Mouse (Mus musculus) limb, embryonic 12.5 days (tissue): ENCODE measurements around the gene Ankrd28. TPM values are rescaled to one million over a fixed set of nuclear protein-coding genes. Genes with fewer than 3 reads are reported as not detected.

Source experiments
- ATAC-seq: fragments of 200-750 bp; cut with Nextera tagmentation; 2 replicates; pipeline ENCODE4 v1.8.0; 2017; ENCODE audit warnings: low read depth, moderate TSS enrichment; ENCODE audit not compliant: insufficient number of reproducible peaks, insufficient read depth, low FRiP score, low TSS enrichment
- H3K27ac ChIP-seq: fragments of 300-500 bp; sonication (generic); 2 replicates; pipeline ENCODE4 v1.5.1; 2016; ENCODE audit warnings: mild to moderate bottlenecking, moderate library complexity
- H3K27me3 ChIP-seq: fragments of 300-500 bp; sonication (generic); 2 replicates; pipeline ENCODE4 v1.6.1; 2016; ENCODE audit warnings: mild to moderate bottlenecking, moderate library complexity
- H3K36me3 ChIP-seq: fragments of 300-500 bp; sonication (generic); 2 replicates; pipeline ENCODE4 v1.6.1; 2016; ENCODE audit warnings: mild to moderate bottlenecking, moderate library complexity
- H3K4me1 ChIP-seq: fragments of 300-500 bp; sonication (generic); replicated peaks from 2 replicates; pipeline ENCODE4 v1.6.1; 2016
- H3K4me2 ChIP-seq: fragments of 300-500 bp; sonication (generic); 2 replicates; pipeline ENCODE4 v1.6.1; 2016; ENCODE audit warnings: mild to moderate bottlenecking, moderate library complexity
- H3K4me3 ChIP-seq: fragments of 300-500 bp; sonication (generic); replicated peaks from 2 replicates; pipeline ENCODE4 v1.5.1; 2016; ENCODE audit warnings: mild to moderate bottlenecking
- H3K9ac ChIP-seq: fragments of 300-500 bp; sonication (generic); replicated peaks from 2 replicates; pipeline ENCODE4 v1.6.1; 2016; ENCODE audit warnings: mild to moderate bottlenecking, moderate library complexity
- H3K9me3 ChIP-seq: fragments of 300-500 bp; sonication (generic); 2 replicates; pipeline ENCODE4 v1.6.1; 2016; ENCODE audit warnings: mild to moderate bottlenecking, moderate library complexity
- WGBS: fragments of 180-500 bp; shearing (Covaris S2); methylation state at CpG from one replicate; pipeline ENCODE4 v1.1.7; 2016; 5-methylcytosine and 5-hydroxymethylcytosine counted together
- polyA plus RNA-seq: library from polyadenylated mRNA; unstranded; fragments of >200 nt; fragmentation: Nextera tagmentation; extraction: Ambion mirVana; gene quantifications from 2 replicates; pipeline ENCODE4 v1.2.1, GENCODE M21; 2016

Gene Ankrd28
- polyA plus RNA-seq, 1 experiment from 2014 or later, result 9.7 TPM

DNA sequence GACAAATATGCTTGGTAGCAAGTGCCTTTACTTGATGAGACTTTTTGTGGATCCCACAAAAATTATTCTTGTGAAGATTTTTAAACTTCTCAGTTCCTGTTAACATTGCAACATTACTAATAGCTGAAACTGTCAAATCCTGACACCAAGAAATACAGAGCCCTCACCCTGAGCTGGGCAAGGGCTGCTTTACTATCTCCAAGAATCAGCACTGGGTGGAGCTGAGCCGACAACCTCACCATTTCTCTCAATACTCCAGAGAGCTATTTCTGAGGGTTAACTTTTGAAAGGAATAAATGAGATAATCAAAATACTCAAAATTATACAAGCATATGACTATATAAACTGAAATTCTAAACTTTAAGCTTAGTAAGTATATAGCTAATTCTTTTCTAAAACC, 121.1 kb downstream of the Ankrd28 start:
- no peak for ATAC-seq
- no peaks in the 10 kb centered on the region for H3K27me3 ChIP-seq
- no peak overlapping the region for H3K4me2 ChIP-seq
- H3K36me3 ChIP-seq, result peaks cover 47% of the 10 kb centered on the region
- H3K4me3 ChIP-seq, result no peak overlapping the region
- no peaks in the 10 kb centered on the region for H3K4me1 ChIP-seq
- no peak overlapping the region for H3K9ac ChIP-seq
- WGBS, result 91% methylated on average over 1 of the region's 1 CpGs
- no peaks in the 10 kb centered on the region for H3K9me3 ChIP-seq
- no peak overlapping the region for H3K27ac ChIP-seq

DNA sequence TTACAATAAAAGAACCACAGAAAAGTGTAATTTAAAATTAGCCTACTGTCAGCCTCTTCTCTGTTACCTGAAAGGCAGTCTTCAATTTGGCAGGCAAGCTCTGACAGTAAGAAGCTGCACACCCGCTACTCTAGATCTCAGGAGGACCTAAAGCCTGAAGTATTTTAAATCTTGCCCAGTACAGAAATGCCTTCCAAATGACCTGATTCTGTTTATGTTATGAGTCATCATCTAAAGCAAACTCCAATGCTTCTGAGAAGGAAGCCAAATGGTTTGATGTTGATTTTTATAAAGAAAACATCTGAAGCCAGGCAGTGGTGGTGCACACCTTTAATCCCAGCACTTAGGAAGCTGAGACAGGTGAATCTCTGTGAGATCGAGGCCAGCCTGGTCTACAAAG, 130.1 kb downstream of the Ankrd28 start:
- no peak overlapping the region for H3K4me2 ChIP-seq
- H3K9me3 ChIP-seq, result no peaks in the 10 kb centered on the region
- no peak overlapping the region for H3K27ac ChIP-seq
- H3K27me3 ChIP-seq, result no peaks in the 10 kb centered on the region
- no peak for ATAC-seq
- no peak overlapping the region for H3K4me3 ChIP-seq
- WGBS, result 96% methylated on average over 2 of the region's 2 CpGs
- no peaks in the 10 kb centered on the region for H3K4me1 ChIP-seq
- peaks cover 61% of the 10 kb centered on the region for H3K36me3 ChIP-seq
- H3K9ac ChIP-seq, result no peak overlapping the region

DNA sequence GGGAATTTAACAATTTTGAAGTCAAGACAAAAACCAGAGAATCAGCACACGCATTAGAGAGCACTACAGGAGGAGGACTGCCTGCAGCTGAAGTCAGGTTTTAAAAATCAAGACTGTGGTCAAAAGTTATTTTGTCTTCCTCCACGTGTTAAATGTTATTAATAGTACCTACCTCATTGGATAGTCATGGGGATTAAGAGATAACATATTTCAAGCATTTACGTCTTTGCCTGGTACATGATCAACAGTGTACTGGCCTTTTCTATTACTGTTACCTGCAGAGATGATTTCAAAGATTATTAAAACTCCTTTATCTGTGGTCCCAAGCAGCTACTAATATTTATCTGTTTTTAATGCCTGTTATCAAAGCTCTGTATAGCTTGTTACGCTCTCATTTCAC, 132.7 kb downstream of the Ankrd28 start:
- 90% methylated on average over 4 of the region's 4 CpGs for WGBS
- no peak for ATAC-seq

DNA sequence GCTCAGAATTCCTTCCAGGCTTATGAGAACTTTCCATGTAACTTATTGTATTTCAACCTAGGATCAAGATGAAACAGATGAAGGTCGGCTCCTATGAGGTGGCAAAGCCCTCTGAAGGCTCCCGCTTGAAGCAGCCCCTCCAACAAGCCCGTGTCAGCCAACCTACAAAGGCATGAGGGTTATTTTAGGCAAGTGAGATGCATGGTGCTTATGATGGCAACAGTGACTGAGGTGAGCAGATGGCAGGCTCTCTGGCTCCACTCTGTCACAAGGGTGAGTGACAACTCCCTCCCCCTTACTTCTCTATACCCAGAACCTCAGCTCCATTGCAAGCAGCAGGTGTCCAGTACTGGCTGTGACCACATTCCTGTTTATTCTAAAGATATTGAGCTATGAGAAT, 133.1 kb downstream of the Ankrd28 start:
- Histone ChIP-seq H3K4me2 (no peak overlapping the region), H3K36me3 (peaks cover 33% of the 10 kb centered on the region), H3K4me1 (no peaks in the 10 kb centered on the region; the same call in 1 of the 2 replicates), H3K4me3 (no peak overlapping the region), H3K9me3 (no peaks in the 10 kb centered on the region), H3K27ac (no peak overlapping the region), H3K27me3 (no peaks in the 10 kb centered on the region), H3K9ac (no peak overlapping the region)
- no peak; the same call in 1 of the 2 replicates for ATAC-seq
- 92% methylated on average over 3 of the region's 3 CpGs for WGBS

More for the DNA sequence above, 132.7 kb downstream of the Ankrd28 start:
- no peaks in the 10 kb centered on the region; the same call in 1 of the 2 replicates for H3K4me1 ChIP-seq
- H3K27ac ChIP-seq, result no peak overlapping the region
- H3K4me3 ChIP-seq, result no peak overlapping the region
- H3K4me2 ChIP-seq, result no peak overlapping the region
- H3K9me3 ChIP-seq, result no peaks in the 10 kb centered on the region
- peaks cover 37% of the 10 kb centered on the region for H3K36me3 ChIP-seq
- no peaks in the 10 kb centered on the region for H3K27me3 ChIP-seq
- no peak overlapping the region for H3K9ac ChIP-seq

DNA sequence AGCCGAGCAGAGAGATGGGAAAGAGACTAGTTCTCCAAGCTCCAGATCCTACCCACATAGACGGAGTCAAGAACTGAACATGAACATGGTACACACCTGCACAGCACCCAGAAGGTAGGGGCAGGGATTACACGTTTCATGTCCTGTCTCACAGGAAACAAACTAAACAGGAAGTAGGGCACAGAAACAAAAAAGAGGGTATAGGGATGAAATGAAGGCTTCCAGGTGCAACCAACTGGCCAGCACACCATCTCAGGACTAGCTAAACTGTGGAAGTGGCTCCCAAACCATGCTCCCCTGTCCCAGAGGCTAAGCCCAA, 133.5 kb downstream of the Ankrd28 start:
- H3K9me3 ChIP-seq, result no peaks in the 10 kb centered on the region
- no peak for ATAC-seq
- 86% methylated on average over 3 of the region's 3 CpGs for WGBS
- no peak overlapping the region for H3K9ac ChIP-seq
- H3K36me3 ChIP-seq, result peaks cover 29% of the 10 kb centered on the region; the same call in 1 of the 2 replicates
- H3K27me3 ChIP-seq, result no peaks in the 10 kb centered on the region
- H3K4me2 ChIP-seq, result no peak overlapping the region
- H3K4me1 ChIP-seq, result no peaks in the 10 kb centered on the region; the same call in 1 of the 2 replicates
- no peak overlapping the region for H3K4me3 ChIP-seq
- no peak overlapping the region for H3K27ac ChIP-seq

DNA sequence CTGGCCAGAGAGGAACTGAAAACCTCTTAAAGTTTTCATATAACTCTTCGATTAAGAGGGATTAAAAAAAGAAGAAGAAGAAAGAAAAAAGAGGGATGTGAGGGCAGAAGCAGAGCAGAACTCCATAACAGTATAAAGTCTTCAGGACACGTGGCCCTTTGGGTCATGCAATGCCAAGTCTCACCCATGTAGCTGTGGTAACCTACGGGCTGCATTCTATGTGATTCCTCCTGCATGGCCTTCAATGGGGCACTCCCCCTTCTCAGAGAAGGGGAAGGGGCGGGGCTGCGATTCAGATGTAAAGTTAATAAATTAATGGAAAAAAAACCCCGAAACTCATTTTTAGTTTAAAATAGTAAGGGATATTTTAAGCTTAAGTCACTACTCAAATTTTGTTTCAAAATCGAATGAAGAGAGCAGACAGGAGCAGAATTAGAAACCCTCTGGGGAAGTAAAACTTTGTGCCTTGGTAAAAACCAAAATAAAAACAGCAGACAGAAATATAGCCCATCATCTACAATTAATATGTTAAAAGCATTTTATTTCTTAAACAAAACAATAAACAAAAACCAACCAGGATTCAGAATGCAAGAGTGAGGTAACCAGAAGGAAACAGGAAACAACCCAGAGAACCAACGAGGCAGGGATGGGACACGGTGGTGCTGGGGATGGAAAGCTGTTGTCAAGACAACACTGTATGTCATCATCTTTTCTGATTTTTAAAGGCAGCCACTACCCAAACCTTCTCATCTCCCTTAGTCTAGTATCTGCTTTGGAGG, 134.1 kb downstream of the Ankrd28 start:
- no peak for ATAC-seq
- 87% methylated on average over 9 of the region's 9 CpGs for WGBS
- Histone ChIP-seq H3K36me3 (peaks cover 24% of the 10 kb centered on the region; the same call in 1 of the 2 replicates), H3K9ac (no peak overlapping the region), H3K4me1 (no peaks in the 10 kb centered on the region; the same call in 1 of the 2 replicates), H3K4me2 (no peak overlapping the region), H3K27me3 (no peaks in the 10 kb centered on the region), H3K27ac (no peak overlapping the region), H3K9me3 (no peaks in the 10 kb centered on the region), H3K4me3 (no peak overlapping the region)

DNA sequence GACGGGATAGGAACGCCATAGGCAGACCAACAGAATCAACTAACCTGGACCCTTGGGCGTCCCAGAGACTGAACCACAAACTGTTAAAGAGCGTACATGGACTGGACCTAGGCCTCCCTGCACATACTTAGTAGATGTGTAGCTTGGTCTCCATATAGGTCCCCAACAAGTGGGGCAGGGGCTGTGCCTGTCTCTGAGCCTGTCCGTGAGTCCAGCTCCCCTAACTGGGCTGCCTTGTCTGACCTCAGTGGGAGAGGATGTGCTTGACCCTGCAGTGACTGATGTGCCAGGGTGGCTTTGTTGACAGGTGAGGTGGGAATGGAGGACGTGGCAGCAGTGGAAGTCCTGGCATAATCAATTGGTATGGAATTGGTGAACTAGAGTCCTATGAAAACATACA, 137.9 kb downstream of the Ankrd28 start:
- Histone ChIP-seq H3K9me3 (no peaks in the 10 kb centered on the region), H3K36me3 (peaks cover 7% of the 10 kb centered on the region; the same call in 1 of the 2 replicates), H3K4me2 (no peak overlapping the region), H3K27me3 (no peaks in the 10 kb centered on the region), H3K4me3 (no peak overlapping the region), H3K9ac (no peak overlapping the region), H3K27ac (no peak overlapping the region), H3K4me1 (no peaks in the 10 kb centered on the region; the same call in 1 of the 2 replicates)
- WGBS, result 89% methylated on average over 6 of the region's 6 CpGs
- no peak for ATAC-seq

DNA sequence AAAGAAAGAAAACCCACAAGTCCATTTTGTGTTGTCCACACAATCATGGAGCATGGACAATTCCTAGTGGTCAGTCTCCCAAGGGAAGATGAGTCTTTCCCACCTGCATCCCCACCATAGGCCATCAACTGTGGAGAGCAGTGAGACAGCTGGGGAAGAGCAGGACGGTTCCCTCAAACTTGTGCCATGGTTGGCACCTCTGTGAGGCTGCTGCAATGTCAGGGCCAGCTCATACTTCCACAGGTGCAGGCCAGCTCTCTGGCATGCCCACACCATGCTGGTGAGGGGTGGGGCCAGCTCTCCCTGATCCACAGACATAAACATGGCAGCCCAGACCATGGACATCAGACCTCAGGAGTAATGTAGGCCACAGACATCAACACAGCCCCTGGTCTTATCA, 144.2 kb downstream of the Ankrd28 start:
- no peak overlapping the region for H3K4me3 ChIP-seq
- WGBS, result 95% methylated on average over 1 of the region's 1 CpGs
- no peaks in the 10 kb centered on the region for H3K27me3 ChIP-seq
- H3K27ac ChIP-seq, result no peak overlapping the region
- no peak overlapping the region for H3K9ac ChIP-seq
- no peaks in the 10 kb centered on the region for H3K36me3 ChIP-seq
- 0 out of 2 replicates have a peak, but pooled peaks cover 2% of the 10 kb centered on the region for H3K4me1 ChIP-seq
- ATAC-seq, result no peak
- no peaks in the 10 kb centered on the region for H3K9me3 ChIP-seq
- no peak overlapping the region for H3K4me2 ChIP-seq

DNA sequence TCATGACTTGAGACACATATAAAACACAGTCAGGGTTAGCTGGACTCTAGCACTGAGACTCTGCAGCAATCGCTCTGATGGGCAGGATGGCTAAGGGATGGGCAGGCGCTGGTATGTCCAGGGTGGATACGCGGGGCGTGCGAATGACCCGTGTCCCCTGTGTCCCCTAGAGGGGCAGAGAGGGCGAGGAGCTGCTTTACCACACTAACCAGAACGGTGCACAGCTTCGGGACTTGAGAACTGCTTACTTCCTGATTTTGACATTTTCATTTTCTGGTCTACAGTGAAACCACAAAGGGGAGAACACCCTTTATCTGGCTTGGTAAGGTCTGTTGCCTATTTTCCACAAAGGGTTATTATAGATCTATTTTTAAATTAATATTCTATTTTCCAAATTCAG, 144.8 kb downstream of the Ankrd28 start:
- no peak overlapping the region for H3K27ac ChIP-seq
- H3K4me3 ChIP-seq, result no peak overlapping the region
- WGBS, result 86% methylated on average over 10 of the region's 10 CpGs

DNA sequence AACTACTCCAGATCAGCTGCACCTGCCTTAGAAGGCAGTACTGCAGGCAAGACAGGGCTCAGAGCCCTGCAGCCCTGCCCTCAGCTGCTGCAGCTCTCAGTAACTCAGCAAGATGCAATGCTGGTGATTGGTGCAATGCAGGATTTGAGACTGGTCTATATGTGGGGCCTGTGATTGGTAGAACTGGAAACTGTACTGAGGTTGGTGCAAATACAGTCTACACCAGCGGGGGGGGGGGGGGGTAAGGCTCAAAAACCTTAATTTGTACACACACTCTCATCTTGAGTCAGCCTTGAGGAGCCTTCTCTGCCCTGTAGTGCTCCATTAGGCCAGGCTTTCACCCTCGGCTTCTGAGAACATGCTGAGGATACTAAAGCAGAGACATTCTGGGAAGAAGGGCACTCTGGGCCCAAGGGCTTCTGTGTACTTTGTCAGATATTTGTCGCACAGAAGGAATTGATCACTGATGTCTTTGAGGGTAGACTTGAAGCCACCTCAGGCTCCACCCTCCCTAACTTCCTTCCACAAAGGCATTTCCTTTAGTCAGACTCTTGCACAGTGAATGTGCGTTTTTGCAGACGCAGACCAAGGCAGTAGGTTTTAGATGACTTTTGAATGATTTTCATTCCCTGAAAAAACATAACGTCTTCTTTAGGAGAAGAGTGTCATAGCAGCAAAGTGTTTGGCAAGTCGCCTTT, 146.0 kb downstream of the Ankrd28 start:
- Histone ChIP-seq H3K9ac (no peak overlapping the region), H3K36me3 (no peaks in the 10 kb centered on the region), H3K4me3 (no peak overlapping the region), H3K4me2 (no peak overlapping the region), H3K4me1 (0 out of 2 replicates have a peak, but pooled peaks cover 2% of the 10 kb centered on the region), H3K27me3 (no peaks in the 10 kb centered on the region), H3K9me3 (no peaks in the 10 kb centered on the region), H3K27ac (no peak overlapping the region)
- 68% methylated on average over 7 of the region's 7 CpGs for WGBS
- no peak for ATAC-seq

More for the DNA sequence above, 144.8 kb downstream of the Ankrd28 start:
- 0 out of 2 replicates have a peak, but pooled peaks cover 2% of the 10 kb centered on the region for H3K4me1 ChIP-seq
- no peak overlapping the region for H3K4me2 ChIP-seq
- no peak overlapping the region for H3K9ac ChIP-seq
- ATAC-seq, result no peak
- no peaks in the 10 kb centered on the region for H3K36me3 ChIP-seq
- no peaks in the 10 kb centered on the region for H3K27me3 ChIP-seq
- no peaks in the 10 kb centered on the region for H3K9me3 ChIP-seq

DNA sequence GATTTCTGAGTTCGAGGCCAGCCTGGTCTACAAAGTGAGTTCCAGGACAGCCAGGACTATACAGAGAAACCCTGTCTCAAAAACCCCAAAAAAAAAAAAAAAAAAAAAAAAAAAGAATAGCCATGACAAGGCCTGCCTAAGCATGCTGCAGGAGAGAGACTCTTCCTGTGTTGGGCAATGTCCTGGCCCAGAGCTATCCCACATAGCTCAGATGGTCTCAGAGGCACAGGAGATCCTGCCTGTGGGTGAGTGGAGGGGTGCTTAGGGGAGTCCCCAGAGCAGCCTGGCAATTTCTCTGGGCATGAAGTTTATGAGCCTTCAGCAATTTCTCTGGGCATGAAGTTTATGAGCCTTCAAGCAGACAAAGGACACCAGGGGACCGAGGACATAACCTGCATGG, 146.8 kb downstream of the Ankrd28 start:
- Histone ChIP-seq H3K9ac (no peak overlapping the region), H3K4me3 (no peak overlapping the region), H3K4me1 (0 out of 2 replicates have a peak, but pooled peaks cover 2% of the 10 kb centered on the region), H3K9me3 (no peaks in the 10 kb centered on the region), H3K27me3 (no peaks in the 10 kb centered on the region), H3K36me3 (no peaks in the 10 kb centered on the region), H3K4me2 (no peak overlapping the region), H3K27ac (no peak overlapping the region)
- 78% methylated on average over 2 of the region's 2 CpGs for WGBS
- ATAC-seq, result no peak
